Mouse (Mus musculus): ENCODE results near the gene Crtc3. TPM values are rescaled to one million over a fixed set of nuclear protein-coding genes. Genes with fewer than 3 reads are reported as not detected.

Gene Crtc3
- polyA plus RNA-seq, 1 experiment from 2014 or later = 4.2 TPM

DNA sequence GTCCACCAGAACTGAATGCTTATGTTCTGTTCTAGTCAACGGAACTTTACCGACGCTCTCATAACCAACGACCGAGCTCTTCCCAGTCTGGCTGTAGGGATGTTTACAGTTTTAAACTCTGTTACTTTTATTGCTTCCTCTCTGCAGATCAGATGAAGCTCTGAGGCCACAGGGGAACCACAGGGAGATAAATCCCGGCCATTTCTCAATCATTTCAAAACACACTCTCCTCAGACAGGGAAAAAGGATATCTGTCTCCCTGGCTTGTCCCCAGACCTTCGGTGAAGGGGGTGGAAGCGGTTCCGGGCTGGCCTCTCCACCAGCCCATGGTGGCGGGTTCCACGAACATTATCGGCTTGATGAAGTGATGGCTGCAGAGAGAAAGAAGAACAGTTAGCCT lies 59.3 kb downstream of the Crtc3 start:
- Histone ChIP-seq H3K9ac (no peak overlapping the region), H3K9me3 (replicated peaks) (no peaks in the 10 kb centered on the region), H3K27me3 (no peaks in the 10 kb centered on the region), H3K27ac (replicated peaks) (peak overlapping the region; percentile 68), H3K36me3 (replicated peaks) (no peaks in the 10 kb centered on the region), H3K4me3 (replicated peaks) (0 out of 2 replicates have a peak overlapping the region, but pooled peaks have one; percentile 3), H3K4me2 (peak overlapping the region; percentile 56), H3K4me1 (replicated peaks) (peaks cover 35% of the 10 kb centered on the region)
- no peak for ATAC-seq (ENCODE audit: insufficient read depth)
- 10% methylated on average over 12 of the region's 12 CpGs for WGBS (ENCODE audit: insufficient replicate concordance)

GRCm38 (mm10) chr7:80628708-80629183 lies 59.9 kb downstream of the Crtc3 start:
- H3K36me3 ChIP-seq (replicated peaks) = no peaks in the 10 kb centered on the region
- H3K4me1 ChIP-seq (replicated peaks) = peaks cover 35% of the 10 kb centered on the region
- peak overlapping the region; percentile 68 for H3K27ac ChIP-seq (replicated peaks)
- no peaks in the 10 kb centered on the region for H3K9me3 ChIP-seq (replicated peaks)
- H3K9ac ChIP-seq = no peak overlapping the region
- H3K27me3 ChIP-seq = no peaks in the 10 kb centered on the region
- ATAC-seq (ENCODE audit: insufficient read depth) = 0 out of 2 replicates have a peak, but pooled peaks have one; percentile 57
- H3K4me2 ChIP-seq = peak overlapping the region; percentile 56
- 12% methylated on average over 8 of the region's 8 CpGs for WGBS (ENCODE audit: insufficient replicate concordance)
- H3K4me3 ChIP-seq (replicated peaks) = no peak overlapping the region

DNA sequence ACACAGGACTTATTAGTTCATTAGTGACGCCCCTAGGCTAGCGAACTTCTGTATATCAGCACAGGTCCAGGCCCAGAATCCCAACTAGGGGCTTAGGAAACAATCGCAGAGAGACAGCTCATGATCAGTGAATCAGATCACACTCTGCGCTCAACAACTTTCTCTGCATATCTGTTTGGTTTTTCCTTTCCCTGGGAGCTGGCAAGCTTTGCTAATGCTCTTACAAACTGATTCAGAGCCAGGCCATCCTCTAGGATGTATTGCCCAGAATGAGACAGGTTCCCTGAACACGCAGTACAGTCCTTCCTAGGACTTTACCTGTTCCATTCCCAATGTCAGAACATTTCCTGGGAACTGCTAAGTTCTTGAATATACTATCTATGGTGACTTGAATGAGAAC lies 61.7 kb downstream of the Crtc3 start:
- no peaks in the 10 kb centered on the region for H3K9me3 ChIP-seq (replicated peaks)
- peaks cover 35% of the 10 kb centered on the region for H3K4me1 ChIP-seq (replicated peaks)
- H3K4me2 ChIP-seq = no peak overlapping the region
- no peaks in the 10 kb centered on the region for H3K36me3 ChIP-seq (replicated peaks)
- no peak overlapping the region for H3K4me3 ChIP-seq (replicated peaks)
- no peak overlapping the region for H3K27ac ChIP-seq (replicated peaks)
- 60% methylated on average over 5 of the region's 5 CpGs for WGBS (ENCODE audit: insufficient replicate concordance)
- no peaks in the 10 kb centered on the region for H3K27me3 ChIP-seq
- no peak overlapping the region for H3K9ac ChIP-seq
- no peak for ATAC-seq (ENCODE audit: insufficient read depth)

DNA sequence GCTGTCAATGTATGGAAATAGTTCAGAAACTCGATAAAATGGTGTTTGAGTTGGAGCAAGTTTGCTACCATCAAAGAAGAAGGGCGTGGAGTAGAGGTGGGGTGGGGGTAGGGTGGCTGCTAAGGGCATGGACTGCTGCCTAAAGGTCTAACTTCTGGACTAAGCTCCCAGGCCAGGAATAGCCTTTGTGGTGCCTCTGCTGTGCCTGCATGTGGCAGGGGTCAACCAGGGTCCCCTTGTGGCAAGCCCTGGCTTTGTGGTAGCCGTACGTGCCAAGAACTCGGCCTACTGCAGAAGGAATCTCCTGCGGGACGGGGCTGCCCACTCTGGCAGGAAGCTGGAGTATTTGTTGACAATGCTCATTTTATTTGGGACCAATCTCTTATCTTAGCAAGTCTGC lies 62.8 kb downstream of the Crtc3 start:
- peaks cover 27% of the 10 kb centered on the region for H3K4me1 ChIP-seq (replicated peaks)
- no peak overlapping the region for H3K4me2 ChIP-seq
- no peaks in the 10 kb centered on the region for H3K9me3 ChIP-seq (replicated peaks)
- no peaks in the 10 kb centered on the region for H3K36me3 ChIP-seq (replicated peaks)
- H3K27ac ChIP-seq (replicated peaks) = no peak overlapping the region
- ATAC-seq (ENCODE audit: insufficient read depth) = no peak
- H3K9ac ChIP-seq = no peak overlapping the region
- H3K4me3 ChIP-seq (replicated peaks) = no peak overlapping the region
- no peaks in the 10 kb centered on the region for H3K27me3 ChIP-seq
- WGBS (ENCODE audit: insufficient replicate concordance) = 66% methylated on average over 7 of the region's 7 CpGs

GRCm38 (mm10) chr7:80623276-80623675 lies 65.4 kb downstream of the Crtc3 start:
- WGBS (ENCODE audit: insufficient replicate concordance) = 78% methylated on average over 5 of the region's 5 CpGs

DNA sequence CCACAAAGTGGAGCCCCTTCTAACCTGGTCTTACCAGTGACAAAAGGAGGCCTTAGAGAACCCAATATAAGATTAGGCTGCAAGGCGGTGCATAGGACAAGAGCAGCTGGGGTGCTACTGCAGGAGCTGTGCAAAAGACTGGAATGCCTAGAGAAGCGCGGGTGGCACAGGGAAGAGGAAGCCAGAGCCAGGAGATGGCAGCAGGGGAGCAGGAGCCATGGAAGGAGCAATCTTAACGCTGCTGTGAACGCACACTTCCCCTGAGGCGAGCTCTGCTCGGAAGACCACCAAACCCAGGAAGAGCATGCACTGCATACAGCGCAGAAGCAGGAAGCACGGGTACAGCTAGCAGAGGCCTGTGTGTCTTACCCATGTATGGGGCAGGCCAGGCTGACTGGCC lies 72.6 kb downstream of the Crtc3 start:
- no peak for ATAC-seq (ENCODE audit: insufficient read depth)
- WGBS (ENCODE audit: insufficient replicate concordance) = 52% methylated on average over 9 of the region's 9 CpGs

More at GRCm38 (mm10) chr7:80623276-80623675, 65.4 kb downstream of the Crtc3 start:
- no peak overlapping the region for H3K4me3 ChIP-seq (replicated peaks)
- H3K27ac ChIP-seq (replicated peaks) = no peak overlapping the region
- peaks cover 7% of the 10 kb centered on the region for H3K4me1 ChIP-seq (replicated peaks)
- H3K9me3 ChIP-seq (replicated peaks) = no peaks in the 10 kb centered on the region
- ATAC-seq (ENCODE audit: insufficient read depth) = no peak
- H3K36me3 ChIP-seq (replicated peaks) = no peaks in the 10 kb centered on the region
- H3K9ac ChIP-seq = no peak overlapping the region
- H3K27me3 ChIP-seq = no peaks in the 10 kb centered on the region
- H3K4me2 ChIP-seq = no peak overlapping the region

GRCm38 (mm10) chr7:80614042-80614441 lies 74.6 kb downstream of the Crtc3 start:
- Histone ChIP-seq H3K4me1 (replicated peaks) (no peaks in the 10 kb centered on the region), H3K4me3 (replicated peaks) (no peak overlapping the region), H3K36me3 (replicated peaks) (no peaks in the 10 kb centered on the region), H3K27me3 (no peaks in the 10 kb centered on the region), H3K4me2 (no peak overlapping the region), H3K9me3 (replicated peaks) (no peaks in the 10 kb centered on the region), H3K27ac (replicated peaks) (no peak overlapping the region), H3K9ac (no peak overlapping the region)
- 72% methylated on average over 3 of the region's 3 CpGs for WGBS (ENCODE audit: insufficient replicate concordance)
- ATAC-seq (ENCODE audit: insufficient read depth) = no peak

More for the DNA sequence above, 72.6 kb downstream of the Crtc3 start:
- Histone ChIP-seq H3K4me2 (no peak overlapping the region), H3K27ac (replicated peaks) (no peak overlapping the region), H3K36me3 (replicated peaks) (no peaks in the 10 kb centered on the region), H3K27me3 (no peaks in the 10 kb centered on the region), H3K9me3 (replicated peaks) (no peaks in the 10 kb centered on the region), H3K9ac (no peak overlapping the region), H3K4me3 (replicated peaks) (no peak overlapping the region), H3K4me1 (replicated peaks) (no peaks in the 10 kb centered on the region)

DNA sequence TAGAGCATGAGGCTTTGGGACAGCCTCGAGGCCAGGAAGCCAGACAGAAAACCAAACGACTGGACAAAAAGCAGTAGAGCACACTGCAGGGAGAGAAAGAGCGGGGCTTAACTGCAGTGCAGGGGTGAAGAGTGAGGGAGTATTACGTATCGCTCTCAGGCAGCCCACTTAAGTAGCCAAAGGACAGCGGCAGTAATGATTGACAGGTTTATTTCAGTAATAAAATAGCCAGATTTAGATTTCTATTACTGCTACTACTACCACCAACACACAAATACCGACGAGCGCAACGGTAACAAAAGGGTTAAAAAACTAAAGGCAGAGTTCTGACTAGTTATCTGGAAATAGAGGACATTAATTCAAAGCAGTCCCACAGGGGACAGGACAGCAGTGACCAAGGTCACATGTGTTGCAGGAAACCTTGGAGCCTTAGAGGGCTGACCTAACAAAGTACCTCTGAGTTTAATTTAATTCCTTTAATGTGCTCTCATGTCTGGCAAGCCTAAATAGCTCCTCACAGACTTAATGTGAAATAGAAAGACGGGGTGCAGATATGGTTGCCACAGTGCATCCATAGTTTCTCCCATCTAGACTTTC lies 76.4 kb downstream of the Crtc3 start:
- 64% methylated on average over 11 of the region's 11 CpGs for WGBS (ENCODE audit: insufficient replicate concordance)
- Histone ChIP-seq H3K9me3 (replicated peaks) (no peaks in the 10 kb centered on the region), H3K4me3 (replicated peaks) (no peak overlapping the region), H3K36me3 (replicated peaks) (no peaks in the 10 kb centered on the region), H3K27ac (replicated peaks) (no peak overlapping the region), H3K27me3 (no peaks in the 10 kb centered on the region), H3K9ac (no peak overlapping the region), H3K4me1 (replicated peaks) (no peaks in the 10 kb centered on the region), H3K4me2 (no peak overlapping the region)
- ATAC-seq (ENCODE audit: insufficient read depth) = no peak

- 72% methylated on average over 7 of the region's 7 CpGs for WGBS (ENCODE audit: insufficient replicate concordance)
- no peak overlapping the region for H3K27ac ChIP-seq (replicated peaks)
- H3K9me3 ChIP-seq (replicated peaks) = no peaks in the 10 kb centered on the region
- no peaks in the 10 kb centered on the region for H3K36me3 ChIP-seq (replicated peaks)
- H3K27me3 ChIP-seq = no peaks in the 10 kb centered on the region
- no peak for ATAC-seq (ENCODE audit: insufficient read depth)
- no peak overlapping the region for H3K4me2 ChIP-seq
- H3K4me3 ChIP-seq (replicated peaks) = no peak overlapping the region
- H3K4me1 ChIP-seq (replicated peaks) = no peaks in the 10 kb centered on the region
- no peak overlapping the region for H3K9ac ChIP-seq
Observed at GRCm38 (mm10) chr7:80611646-80612045, 77.0 kb downstream of the Crtc3 start.

- 54% methylated on average over 2 of the region's 2 CpGs for WGBS (ENCODE audit: insufficient replicate concordance)
- no peak for ATAC-seq (ENCODE audit: insufficient read depth)
- Histone ChIP-seq H3K4me1 (replicated peaks) (no peaks in the 10 kb centered on the region), H3K4me3 (replicated peaks) (no peak overlapping the region), H3K27me3 (no peaks in the 10 kb centered on the region), H3K9ac (no peak overlapping the region), H3K36me3 (replicated peaks) (no peaks in the 10 kb centered on the region), H3K4me2 (no peak overlapping the region), H3K27ac (replicated peaks) (no peak overlapping the region), H3K9me3 (replicated peaks) (no peaks in the 10 kb centered on the region)
Observed at GRCm38 (mm10) chr7:80607503-80607902, 81.2 kb downstream of the Crtc3 start.

DNA sequence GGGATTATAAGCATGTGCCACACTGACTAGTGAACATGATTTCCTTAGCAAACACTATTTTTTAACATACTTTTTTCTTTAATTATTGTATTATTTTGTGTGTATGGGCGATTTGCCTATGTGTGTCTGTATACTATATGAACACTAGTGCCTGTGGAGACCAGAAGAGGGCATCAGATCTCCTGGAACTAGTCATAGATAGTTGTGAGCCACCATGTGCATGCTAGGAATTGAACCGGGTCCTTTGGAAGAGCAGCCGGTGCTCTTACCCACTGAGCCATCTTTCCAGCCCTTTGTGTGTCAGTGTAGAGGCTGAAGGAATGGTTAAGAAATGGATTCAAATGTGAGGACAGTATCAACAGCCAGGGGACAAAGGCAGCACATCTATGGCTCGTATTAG lies 82.2 kb downstream of the Crtc3 start:
- H3K4me1 ChIP-seq (replicated peaks) = no peaks in the 10 kb centered on the region
- H3K9ac ChIP-seq = no peak overlapping the region
- no peaks in the 10 kb centered on the region for H3K27me3 ChIP-seq
- no peaks in the 10 kb centered on the region for H3K36me3 ChIP-seq (replicated peaks)
- no peak overlapping the region for H3K4me2 ChIP-seq
- WGBS (ENCODE audit: insufficient replicate concordance) = 66% methylated on average over 4 of the region's 4 CpGs
- H3K27ac ChIP-seq (replicated peaks) = no peak overlapping the region
- H3K9me3 ChIP-seq (replicated peaks) = no peaks in the 10 kb centered on the region
- ATAC-seq (ENCODE audit: insufficient read depth) = no peak
- H3K4me3 ChIP-seq (replicated peaks) = no peak overlapping the region

GRCm38 (mm10) chr7:80605557-80605930 lies 83.1 kb downstream of the Crtc3 start:
- no peaks in the 10 kb centered on the region for H3K4me1 ChIP-seq (replicated peaks)
- H3K9me3 ChIP-seq (replicated peaks) = no peaks in the 10 kb centered on the region
- no peak for ATAC-seq (ENCODE audit: insufficient read depth)
- H3K27me3 ChIP-seq = no peaks in the 10 kb centered on the region
- H3K36me3 ChIP-seq (replicated peaks) = no peaks in the 10 kb centered on the region
- no peak overlapping the region for H3K4me2 ChIP-seq
- no peak overlapping the region for H3K9ac ChIP-seq
- H3K4me3 ChIP-seq (replicated peaks) = no peak overlapping the region
- 68% methylated on average over 10 of the region's 10 CpGs for WGBS (ENCODE audit: insufficient replicate concordance)
- no peak overlapping the region for H3K27ac ChIP-seq (replicated peaks)

All from liver, embryonic 15.5 days (tissue).